Mouse (Mus musculus): ENCODE results near the gene 4930544G11Rik.

4930544G11Rik gene

DNA sequence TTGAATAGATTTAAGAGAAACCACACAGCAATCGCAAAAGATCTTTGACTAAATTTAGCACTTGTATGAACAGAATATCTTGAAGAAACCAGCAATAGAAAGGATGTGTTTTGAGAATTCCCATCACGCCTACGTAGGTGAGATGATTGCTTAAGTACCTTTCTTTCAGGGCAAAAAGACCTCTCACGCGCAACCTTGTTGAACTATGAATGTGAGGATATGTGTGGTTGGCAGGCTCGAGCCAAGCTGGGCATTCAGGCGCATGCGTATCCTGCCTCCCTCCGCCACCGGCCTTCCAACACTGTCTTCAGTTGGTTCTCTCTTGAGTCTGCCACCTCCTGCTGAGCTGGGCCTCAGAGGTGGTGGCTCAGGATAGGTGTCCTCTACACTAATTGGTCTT lies at the start of gene 4930544G11Rik:
TSS of gene 4930544G11Rik (plus strand) at position 301 of the 400 bp plus-strand sequence.
- DNase-seq, result no peak

DNA sequence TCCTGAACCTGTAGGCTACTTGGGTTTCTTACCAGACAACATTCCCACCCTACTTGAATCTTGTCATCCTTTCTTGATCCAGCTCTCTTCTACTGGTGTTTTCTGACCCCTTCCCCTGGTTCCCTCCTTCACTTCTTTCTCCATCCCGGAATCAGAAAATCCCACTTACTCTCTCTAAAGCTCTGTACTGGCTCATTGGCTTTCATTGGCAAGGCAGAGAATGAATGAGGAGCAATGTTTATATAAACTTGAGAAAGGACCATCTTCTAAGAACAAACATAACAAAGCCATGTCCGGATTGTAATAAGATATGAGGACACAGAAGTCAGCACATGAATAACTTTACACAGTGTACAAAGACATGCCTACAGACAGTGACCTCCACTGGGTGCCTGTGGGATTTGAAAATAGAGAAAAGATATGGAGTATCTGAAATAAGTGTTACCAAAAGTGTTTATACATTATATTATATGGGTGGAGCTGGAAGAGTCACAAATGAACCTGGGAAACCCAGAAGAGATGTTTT lies 45.7 kb upstream of the 4930544G11Rik start:
- DNase-seq, result no peak

DNA sequence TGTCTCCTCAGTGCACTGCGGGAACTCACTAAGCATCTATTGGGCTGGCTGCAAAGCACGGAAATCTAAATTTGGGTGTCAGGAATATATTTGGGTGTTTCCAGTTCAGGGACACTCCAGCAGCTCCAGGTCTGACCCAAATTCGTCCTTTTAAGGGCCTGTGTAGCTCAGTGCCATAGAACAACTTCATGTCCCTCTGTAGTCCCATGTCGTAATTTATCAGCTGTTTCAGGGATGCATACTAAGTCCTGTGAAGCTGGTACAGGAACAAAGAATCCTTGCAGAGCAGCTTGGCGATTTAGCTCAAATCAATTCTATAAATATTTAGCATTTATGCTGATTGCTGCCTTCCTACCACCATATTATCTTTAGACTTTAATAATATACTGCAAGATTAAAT lies 37.0 kb upstream of the 4930544G11Rik start:
- no peak for DNase-seq

DNA sequence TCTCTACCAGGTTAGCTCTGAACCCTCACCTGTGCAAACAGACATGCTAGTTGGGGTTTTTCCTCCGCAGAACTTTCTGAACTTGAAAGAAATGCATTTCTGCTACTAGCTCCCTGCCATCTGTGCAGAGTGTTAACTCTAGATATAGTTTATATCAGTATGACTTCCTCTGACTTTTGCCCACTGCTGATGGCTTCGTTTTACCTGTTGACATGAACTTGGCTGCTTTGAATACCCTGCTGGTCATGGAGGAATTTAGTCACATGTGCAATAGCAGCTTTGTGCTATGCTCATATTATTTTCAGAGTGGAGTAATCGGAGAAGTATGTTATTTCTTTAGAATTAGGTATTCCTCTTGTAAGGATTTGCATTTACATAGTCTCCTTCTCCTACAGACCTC lies 30.7 kb upstream of the 4930544G11Rik start:
- DNase-seq, result no peak

DNA sequence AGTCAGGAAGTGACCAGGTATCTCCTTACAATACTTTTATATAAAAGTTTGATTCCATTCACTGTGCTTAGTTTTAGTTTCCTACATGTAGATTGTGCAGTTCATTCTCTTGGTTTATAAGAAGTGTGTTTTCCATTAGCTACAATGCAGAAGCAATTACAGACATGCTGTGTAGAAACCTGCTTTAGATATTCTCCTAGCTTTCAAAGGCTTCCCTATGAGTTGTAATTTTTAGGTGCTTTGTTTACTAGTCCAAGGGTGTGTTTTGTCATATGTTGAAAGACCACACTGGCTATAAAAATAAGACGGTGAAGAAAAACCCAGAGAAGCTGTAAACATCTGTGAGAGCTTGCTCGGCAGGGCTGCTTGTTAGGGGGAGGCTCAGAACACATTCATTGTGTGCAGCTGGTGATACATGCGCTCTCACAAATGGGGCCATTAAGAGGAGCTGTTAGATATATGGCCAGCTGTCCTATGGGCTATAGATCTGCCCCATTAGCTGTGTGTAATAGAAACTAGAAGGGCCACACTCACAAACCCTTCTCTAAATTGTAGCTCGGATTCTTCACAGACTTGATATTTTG lies 28.8 kb upstream of the 4930544G11Rik start:
- no peak for DNase-seq

DNA sequence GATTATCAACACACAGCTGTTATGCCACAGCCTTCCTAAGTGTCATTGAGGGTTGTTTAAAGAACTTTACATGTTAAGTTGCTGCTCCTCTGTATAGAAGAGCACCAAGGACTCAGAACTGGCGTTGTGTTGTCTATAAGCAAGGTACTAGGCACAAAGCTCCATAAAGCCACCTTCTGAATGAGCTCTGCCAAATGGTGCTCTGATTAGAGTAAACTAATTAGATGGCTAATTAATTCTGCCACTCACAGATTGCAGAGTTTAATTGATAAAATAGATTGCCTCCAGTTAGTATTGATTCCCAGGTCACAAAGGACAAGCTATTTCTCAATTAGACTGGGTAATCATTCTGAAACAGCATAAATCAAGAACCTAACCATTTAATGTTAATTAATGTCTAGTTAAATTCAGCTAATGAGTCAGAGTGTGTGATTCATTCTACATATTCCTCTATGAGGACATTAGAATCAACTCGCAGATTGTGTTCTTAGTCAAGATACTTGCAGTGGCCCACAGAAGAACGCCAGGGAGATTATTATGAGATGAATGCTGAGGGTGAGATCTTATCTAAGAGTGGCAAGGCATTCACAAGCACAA lies 26.6 kb upstream of the 4930544G11Rik start:
- no peak for DNase-seq

DNA sequence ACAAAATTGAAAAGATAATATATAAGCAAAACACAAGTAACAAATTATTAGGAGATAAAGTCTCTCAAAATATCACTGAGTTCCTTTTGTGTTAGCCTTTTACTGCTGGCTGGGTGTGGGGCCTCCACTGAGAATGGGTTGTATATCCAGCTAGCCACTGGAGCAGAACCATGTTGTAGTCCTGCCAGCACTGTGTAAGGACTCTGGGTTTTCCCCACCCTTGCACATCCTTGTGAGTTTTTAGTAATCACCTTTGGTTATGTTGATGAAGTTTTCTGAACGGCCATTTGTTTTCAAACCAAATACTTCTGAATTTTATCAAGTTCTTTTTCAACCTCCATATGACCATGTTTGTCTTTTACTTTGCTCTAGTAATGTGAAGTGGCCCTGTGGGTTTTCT lies 21.9 kb upstream of the 4930544G11Rik start:
- no peak for DNase-seq

DNA sequence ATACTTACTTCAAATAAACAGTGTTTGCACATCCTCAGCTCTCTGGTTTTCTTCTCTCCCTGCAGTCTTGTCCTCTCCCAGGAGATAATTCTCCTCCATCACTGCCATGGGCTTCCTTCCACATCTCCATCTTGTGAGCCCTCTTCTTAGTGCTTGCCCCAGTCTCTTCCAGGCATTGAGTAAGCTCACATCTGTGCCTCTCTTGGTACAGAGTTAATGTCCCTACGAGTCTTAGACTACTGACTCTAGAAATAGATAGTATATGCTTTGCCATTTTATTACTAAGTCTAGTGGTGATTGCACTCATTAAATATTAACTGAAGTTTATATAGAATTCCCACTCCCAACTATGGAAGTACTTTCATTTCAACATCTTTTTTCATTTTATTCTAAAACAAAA lies 19.6 kb upstream of the 4930544G11Rik start:
- no peak for DNase-seq

DNA sequence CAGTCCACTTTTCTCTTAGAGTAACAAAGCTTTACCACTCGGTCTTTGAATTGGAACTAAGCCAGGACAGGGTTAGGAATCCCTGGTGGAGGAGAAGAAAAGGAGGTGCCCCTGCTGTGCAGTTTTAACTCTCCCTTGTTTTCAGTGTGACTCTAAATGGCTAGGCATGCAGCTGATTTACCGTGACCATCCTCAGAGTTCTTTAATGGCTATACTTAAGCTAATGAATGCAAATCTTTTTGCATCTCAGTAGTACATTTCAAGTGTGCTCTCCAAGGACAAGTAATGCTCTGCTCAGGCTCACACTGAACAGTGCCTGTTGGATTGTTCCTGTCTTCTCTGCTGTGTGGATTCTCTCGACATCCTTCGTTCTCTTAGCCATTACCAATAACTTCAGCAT lies 19.2 kb upstream of the 4930544G11Rik start:
- no peak for DNase-seq

DNA sequence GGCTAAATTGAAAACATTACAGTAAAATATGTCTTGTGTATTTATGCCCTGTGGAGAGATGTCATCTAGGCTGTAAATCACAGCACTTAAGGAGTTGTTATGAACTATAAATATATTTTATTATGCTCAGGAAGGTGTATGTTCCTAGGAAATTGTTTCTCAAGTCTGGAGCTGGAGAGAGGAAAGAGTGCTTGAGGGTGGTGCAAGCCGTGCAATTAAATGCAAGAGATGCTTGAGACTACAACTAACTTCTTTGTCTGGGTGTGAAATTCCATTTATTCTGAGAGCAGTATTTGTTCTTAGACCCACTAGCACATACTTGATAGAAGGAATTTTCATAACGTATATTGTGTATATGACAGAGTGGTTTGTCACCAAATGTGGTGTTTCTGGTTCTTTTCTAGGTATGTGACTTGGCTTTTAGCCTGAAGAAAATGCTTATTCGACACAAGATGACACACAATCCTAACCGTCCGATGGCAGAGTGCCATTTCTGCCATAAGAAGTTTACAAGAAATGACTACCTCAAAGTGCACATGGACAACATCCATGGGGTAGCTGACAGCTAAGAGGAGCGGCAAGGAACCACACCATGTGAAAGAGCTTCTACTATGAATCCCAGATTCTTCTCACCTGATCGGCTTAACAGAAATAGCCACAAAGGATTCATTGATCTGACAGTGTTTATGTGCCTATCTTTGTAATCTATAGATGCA lies 16.7 kb upstream of the 4930544G11Rik start:
- DNase-seq, result no peak

DNA sequence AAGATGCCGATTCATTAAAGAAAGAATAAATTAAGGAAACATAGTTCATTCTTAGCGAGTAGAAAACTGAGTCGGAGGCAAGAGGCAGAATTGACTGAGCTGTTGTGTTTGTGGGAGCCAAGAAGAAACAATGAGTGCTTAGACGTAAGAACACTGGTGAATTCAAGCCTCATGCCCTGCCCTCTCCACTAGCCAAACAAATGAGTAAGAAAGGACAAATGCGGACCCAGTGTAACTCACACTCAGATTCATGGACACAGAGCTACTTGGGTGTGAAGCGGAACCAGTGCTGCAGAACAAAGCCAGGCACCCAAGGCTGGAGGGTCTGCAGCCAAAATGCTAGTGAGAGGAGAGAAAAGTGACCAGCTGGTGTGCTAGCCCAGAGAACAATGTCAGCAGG lies 1.9 kb upstream of the 4930544G11Rik start:
- no peak for DNase-seq

DNA sequence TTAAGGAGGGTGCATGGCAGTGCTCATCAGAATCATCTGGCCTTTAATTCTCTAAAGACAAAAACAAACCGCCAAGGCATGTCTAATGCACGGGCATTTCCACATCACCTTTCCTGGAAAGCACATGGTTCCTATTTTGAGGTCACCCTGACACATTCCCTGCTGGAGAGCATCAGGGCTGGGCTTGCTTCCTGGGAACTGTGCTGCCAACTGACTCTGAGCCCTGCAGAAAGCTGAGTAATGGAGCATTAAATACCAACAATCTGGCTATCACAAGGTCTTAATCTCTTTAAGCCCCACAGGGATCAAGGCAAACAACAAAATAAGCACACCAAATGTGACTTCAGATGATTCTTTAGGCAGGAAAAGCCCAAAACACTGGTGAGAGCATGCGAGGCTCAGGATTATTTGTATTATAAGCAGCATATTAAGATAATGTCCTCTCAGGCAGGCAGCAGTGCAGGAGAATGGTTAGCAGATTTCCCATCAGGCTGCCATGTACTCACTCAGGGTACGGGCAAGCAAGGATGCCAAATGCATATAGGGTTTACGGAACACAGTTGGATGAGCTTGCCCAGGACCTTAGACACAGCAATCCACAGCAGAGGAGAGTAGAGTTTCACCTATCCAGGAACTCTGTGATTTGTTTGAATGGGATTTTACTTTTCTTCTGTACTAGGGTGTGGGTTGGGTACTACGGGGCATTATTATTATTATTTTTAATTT lies 17.1 kb downstream of the 4930544G11Rik start:
- DNase-seq, result no peak

DNA sequence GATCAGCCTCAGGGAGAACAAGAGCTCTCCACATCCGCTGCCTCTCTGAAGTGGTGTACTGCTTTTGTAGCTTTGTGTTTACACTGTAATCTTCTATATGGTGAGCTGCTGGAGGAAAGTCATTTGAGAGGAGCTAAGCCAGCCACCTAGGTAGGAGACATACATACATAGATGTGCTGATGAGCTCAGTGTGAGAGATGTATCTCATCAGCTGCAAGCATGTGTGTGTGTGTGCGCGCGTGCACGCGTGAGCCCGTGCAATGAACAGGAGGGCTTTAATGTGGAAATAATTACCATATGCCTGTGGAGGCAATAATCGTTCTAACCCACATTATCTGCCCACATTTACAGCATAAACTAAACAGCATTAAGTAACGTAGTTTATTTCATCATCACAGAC lies 18.0 kb downstream of the 4930544G11Rik start:
- no peak for DNase-seq

DNA sequence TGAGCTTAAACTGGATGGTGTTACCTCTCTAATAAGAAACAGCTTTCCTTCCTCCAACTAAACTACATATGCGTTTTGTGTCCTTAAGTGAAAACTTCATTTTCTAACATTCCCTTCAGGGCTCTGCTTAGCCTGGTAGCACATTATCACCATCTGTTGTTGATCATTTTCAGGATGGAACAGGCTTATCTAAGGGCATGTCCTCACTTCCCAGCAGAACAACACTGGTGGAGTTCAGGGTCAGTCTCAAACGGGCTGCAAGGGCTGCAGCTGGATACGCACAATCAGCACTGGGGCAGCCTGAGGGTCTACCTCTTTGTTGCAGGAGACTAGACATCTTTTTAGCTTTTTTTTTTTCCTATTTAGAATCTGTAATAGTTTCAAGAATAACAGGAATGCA lies 39.7 kb downstream of the 4930544G11Rik start:
- no peak for DNase-seq

DNA sequence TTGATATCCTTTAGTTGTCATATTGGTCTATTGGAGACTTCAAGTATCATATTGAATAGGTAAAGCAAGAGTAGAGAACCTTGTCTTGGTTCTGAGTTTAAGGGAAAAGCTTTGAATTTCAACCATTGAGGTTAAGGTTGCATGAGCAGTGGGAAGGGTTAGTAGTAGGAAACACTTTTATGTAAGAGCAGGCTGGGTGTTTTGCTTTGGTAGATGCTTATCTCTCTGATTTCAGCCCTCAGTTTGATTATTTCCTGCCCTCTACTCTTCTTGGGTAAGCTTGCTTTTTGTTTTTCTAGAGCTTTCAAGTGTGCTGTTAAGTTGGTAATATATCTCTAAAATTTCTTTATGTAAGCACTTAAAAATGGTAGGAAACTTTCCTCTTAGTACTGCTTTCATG lies 45.9 kb downstream of the 4930544G11Rik start:
- DNase-seq, result no peak

All from lung, postnatal 10 days (tissue).